Mouse (Mus musculus): ENCODE data around the gene Lca5.

DNA sequence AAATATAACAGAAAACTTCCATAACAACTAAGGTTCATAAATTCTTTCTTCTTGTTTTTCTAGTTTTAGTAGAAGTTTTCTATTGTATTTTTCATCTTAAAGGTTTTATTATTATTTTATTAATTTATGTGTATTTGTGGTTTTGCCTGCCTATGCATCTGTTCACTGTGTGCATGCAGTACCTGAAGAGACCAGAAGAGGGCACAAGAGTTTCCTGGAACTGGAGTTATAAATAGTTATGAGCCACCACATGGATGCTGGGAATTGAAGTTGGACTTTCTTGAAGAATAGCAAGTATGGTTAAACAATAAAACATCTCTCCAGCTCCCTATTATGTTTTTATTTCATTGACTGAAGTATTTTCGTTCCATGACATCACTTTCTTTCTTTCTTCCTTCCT lies 72.7 kb downstream of the Lca5 start:
- TF ChIP-seq POLR2A (IDR thresholded peaks at IDR 0.05; ENCODE audit: low read depth, low read length) = no peak
- no peak for TF ChIP-seq CTCF (IDR thresholded peaks at IDR 0.05; ENCODE audit: borderline replicate concordance, insufficient read depth, low read length)
